Comparison of ENCODE assay signal across 9 mouse cellular contexts in genomic region chr8:120632969-120633664, GRCm38 (mm10). TPM values are rescaled to one million over a fixed set of nuclear protein-coding genes. Genes with fewer than 3 reads are reported as not detected.
A peak's percentile ranks its signal among the peaks of the same experiment; 100 is the strongest.
DNase-seq lines count a peak whose midpoint lies in the region; ATAC-seq and TF ChIP-seq lines count a peak whose summit lies in the region.
"Had no signal": no experiment of that assay in that cellular context is flagged by ENCODE, and none has a peak within 500 bp of the region (broad histone marks: within the 10 kb centered on the region; RNA-seq: fewer than 3 reads in every experiment).

No protein-coding gene starts in this region.

- H3K36me3 ChIP-seq in heart, embryonic 11.5 days (ENCODE audit: control insufficient read depth, insufficient read depth, low read length): no peaks in the 10 kb centered on the region
- H3K36me3 ChIP-seq in E14TG2a.4 (ENCODE audit: insufficient read depth, low read length): peaks cover 15% of the 10 kb centered on the region; the same call in 1 of the 2 replicates
- H3K36me3 ChIP-seq in hindbrain, embryonic 10.5 days: no peaks in the 10 kb centered on the region
- H3K36me3 ChIP-seq in liver, postnatal 0 days (replicated peaks; ENCODE audit: insufficient read depth, low read length): no peaks in the 10 kb centered on the region

- H3K27me3 ChIP-seq in heart, embryonic 11.5 days (ENCODE audit: control insufficient read depth, insufficient read depth, low read length): peaks cover 15% of the 10 kb centered on the region
- peaks cover 20% of the 10 kb centered on the region for H3K27me3 ChIP-seq in E14TG2a.4 (ENCODE audit: insufficient read depth, low read length)
- peaks cover 73% of the 10 kb centered on the region for H3K27me3 ChIP-seq in hindbrain, embryonic 10.5 days (ENCODE audit: insufficient read depth, poor library complexity, severe bottlenecking)
- H3K27me3 ChIP-seq in liver, postnatal 0 days (ENCODE audit: insufficient read depth, low read length): peaks cover 15% of the 10 kb centered on the region

- TF ChIP-seq EP300 in liver, postnatal 0 days (IDR thresholded peaks at IDR 0.05; ENCODE audit: low read depth): no peak

- peak overlapping the region; percentile 65; the same call in 1 of the 2 replicates for H3K9ac ChIP-seq in heart, embryonic 11.5 days (ENCODE audit: low read depth, low read length)
- no peak overlapping the region for H3K9ac ChIP-seq in liver, postnatal 0 days (replicated peaks)

- intact Hi-C loops in heart, postnatal 25 days (cut with DNase I): no loop called here

- peaks cover 15% of the 10 kb centered on the region for H3K4me1 ChIP-seq in heart, embryonic 11.5 days (ENCODE audit: control insufficient read depth, insufficient read depth, low read length)
- peaks cover 68% of the 10 kb centered on the region for H3K4me1 ChIP-seq in E14TG2a.4 (replicated peaks; ENCODE audit: low read depth, low read length)
- peaks cover 42% of the 10 kb centered on the region for H3K4me1 ChIP-seq in hindbrain, embryonic 10.5 days (replicated peaks)
- H3K4me1 ChIP-seq in liver, postnatal 0 days (ENCODE audit: insufficient read depth): peaks cover 12% of the 10 kb centered on the region

- H3K4me2 ChIP-seq in heart, embryonic 11.5 days: peak overlapping the region; percentile 95
- peak overlapping the region; percentile 96 for H3K4me2 ChIP-seq in liver, postnatal 0 days (ENCODE audit: low read depth, low read length)

- H3K9me3 ChIP-seq in heart, embryonic 11.5 days (replicated peaks; ENCODE audit: control insufficient read depth, low read length): 0 out of 2 replicates have a peak, but pooled peaks cover 2% of the 10 kb centered on the region
- no peaks in the 10 kb centered on the region for H3K9me3 ChIP-seq in E14TG2a.4 (ENCODE audit: low read length)
- H3K9me3 ChIP-seq in hindbrain, embryonic 10.5 days: peaks cover 3% of the 10 kb centered on the region; the same call in 1 of the 2 replicates
- H3K9me3 ChIP-seq in liver, postnatal 0 days (ENCODE audit: low read length): no peaks in the 10 kb centered on the region

- 29% methylated on average over 17 of the region's 17 CpGs for WGBS in heart, embryonic 11.5 days (ENCODE audit: insufficient replicate concordance)
- 29% methylated on average over 17 of the region's 17 CpGs for WGBS in hindbrain, embryonic 10.5 days
- WGBS in liver, postnatal 0 days (ENCODE audit: insufficient replicate concordance): 54% methylated on average over 17 of the region's 17 CpGs

- no peak overlapping the region for H3K27ac ChIP-seq in heart, embryonic 11.5 days (ENCODE audit: low read depth, low read length)
- no peak overlapping the region for H3K27ac ChIP-seq in hindbrain, embryonic 10.5 days
- no peak overlapping the region for H3K27ac ChIP-seq in liver, postnatal 0 days (ENCODE audit: low read depth)

- no peak for TF ChIP-seq CTCF in E14TG2a.4 (conservative IDR thresholded peaks at IDR 0.05; ENCODE audit: low read length)
- no peak for TF ChIP-seq CTCF in liver, postnatal 0 days (IDR thresholded peaks at IDR 0.05; ENCODE audit: low read depth)

- ATAC-seq in heart, embryonic 11.5 days (replicated peaks; ENCODE audit: insufficient number of reproducible peaks, low FRiP score, low TSS enrichment): no peak
- no peak for ATAC-seq in liver, postnatal 0 days

- no peak for DNase-seq in heart, postnatal 25 days (ENCODE audit: low spot score)
- no peak for DNase-seq in hindbrain, embryonic 10.5 days (ENCODE audit: low spot score)
- DNase-seq in liver, postnatal 0 days: no peak
- DNase-seq in MN1 (ENCODE audit: low spot score): no peak
- DNase-seq in right cerebral cortex, adult 18-20 months: no peak
- no peak for DNase-seq in layer of hippocampus, postnatal 25 days (ENCODE audit: extremely low spot score in 1 of 2, low spot score in 1 of 2)

- H3K4me3 ChIP-seq in heart, embryonic 11.5 days (ENCODE audit: low read depth, low read length): peak overlapping the region; percentile 67
- peak overlapping the region; percentile 82 for H3K4me3 ChIP-seq in E14TG2a.4 (replicated peaks; ENCODE audit: low read length)
- peak overlapping the region; percentile 67 for H3K4me3 ChIP-seq in hindbrain, embryonic 10.5 days
- 0 out of 2 replicates have a peak overlapping the region, but pooled peaks have one; percentile 55 for H3K4me3 ChIP-seq in liver, postnatal 0 days (ENCODE audit: low read depth, low read length)

RNA-seq across cellular contexts. Expression of gene 1190005I06Rik, which starts 14.3 kb away (rescaled TPM):
- 3.5 and 4.6 TPM in 2 replicates for polyA plus RNA-seq in heart, embryonic 11.5 days (2014; fragmentation: Nextera tagmentation; extraction: Ambion mirVana)
- total RNA-seq in heart, postnatal 25 days (2021): 1 to 10 TPM; 2.3 to 3.4 TPM
- 2.8 and 4.7 TPM in 2 replicates for polyA plus RNA-seq in hindbrain, embryonic 10.5 days (2016; fragmentation: Nextera tagmentation; extraction: Ambion mirVana)
- polyA plus RNA-seq in liver, postnatal 0 days (2015; fragmentation: Nextera tagmentation; extraction: Ambion mirVana): 4.8 and 5.0 TPM in 2 replicates
- 10 to 100 TPM; 15.2 to 15.9 TPM for total RNA-seq in layer of hippocampus, postnatal 25 days (2021)
- total RNA-seq: neutrophil, adult 5-6 weeks had no signal

RNA-seq across cellular contexts. Expression of gene Gm27021, which starts 34.8 kb away (rescaled TPM):
- polyA plus RNA-seq in heart, embryonic 11.5 days (2014; fragmentation: Nextera tagmentation; extraction: Ambion mirVana): 1.9 and 2.0 TPM in 2 replicates
- not detected for total RNA-seq in heart, postnatal 25 days (2021)
- polyA plus RNA-seq in hindbrain, embryonic 10.5 days (2016; fragmentation: Nextera tagmentation; extraction: Ambion mirVana): 3.2 and 4.0 TPM in 2 replicates
- 0.58 and 1.4 TPM in 2 replicates for polyA plus RNA-seq in liver, postnatal 0 days (2015; fragmentation: Nextera tagmentation; extraction: Ambion mirVana)
- not detected for total RNA-seq in layer of hippocampus, postnatal 25 days (2021)
- total RNA-seq: neutrophil, adult 5-6 weeks had no signal

RNA-seq across cellular contexts. Expression of gene Cox4i1, which starts 34.9 kb away (rescaled TPM):
- 1,603 and 1,668 TPM in 2 replicates for polyA plus RNA-seq in heart, embryonic 11.5 days (2014; fragmentation: Nextera tagmentation; extraction: Ambion mirVana)
- total RNA-seq in heart, postnatal 25 days (2021): 1,000 to 10,000 TPM; 4,549 to 4,664 TPM
- polyA plus RNA-seq in hindbrain, embryonic 10.5 days (2016; fragmentation: Nextera tagmentation; extraction: Ambion mirVana): 921 and 1,059 TPM in 2 replicates
- 1,191 and 1,240 TPM in 2 replicates for polyA plus RNA-seq in liver, postnatal 0 days (2015; fragmentation: Nextera tagmentation; extraction: Ambion mirVana)
- 1,000 to 10,000 TPM; 1,090 to 1,232 TPM for total RNA-seq in layer of hippocampus, postnatal 25 days (2021)

RNA-seq across cellular contexts. Expression of gene Emc8, which starts 35.3 kb away (rescaled TPM):
- 202 and 221 TPM in 2 replicates for polyA plus RNA-seq in heart, embryonic 11.5 days (2014; fragmentation: Nextera tagmentation; extraction: Ambion mirVana)
- 10 to 100 TPM; 45.6 to 46.9 TPM for total RNA-seq in heart, postnatal 25 days (2021)
- polyA plus RNA-seq in hindbrain, embryonic 10.5 days (2016; fragmentation: Nextera tagmentation; extraction: Ambion mirVana): 312 and 362 TPM in 2 replicates
- polyA plus RNA-seq in liver, postnatal 0 days (2015; fragmentation: Nextera tagmentation; extraction: Ambion mirVana): 81.1 and 83.9 TPM in 2 replicates
- total RNA-seq in layer of hippocampus, postnatal 25 days (2021): 10 to 100 TPM; 73.4 to 89.1 TPM

RNA-seq across cellular contexts. Expression of gene Gins2, which starts 44.0 kb away (rescaled TPM):
- polyA plus RNA-seq in heart, embryonic 11.5 days (2014; fragmentation: Nextera tagmentation; extraction: Ambion mirVana): 81.8 and 82.7 TPM in 2 replicates
- total RNA-seq in heart, postnatal 25 days (2021): 1 to 10 TPM; 1.2 to 1.5 TPM
- 138 and 165 TPM in 2 replicates for polyA plus RNA-seq in hindbrain, embryonic 10.5 days (2016; fragmentation: Nextera tagmentation; extraction: Ambion mirVana)
- 18.6 and 20.3 TPM in 2 replicates for polyA plus RNA-seq in liver, postnatal 0 days (2015; fragmentation: Nextera tagmentation; extraction: Ambion mirVana)
- 1 to 10 TPM; 2.9 to 4.6 TPM for total RNA-seq in layer of hippocampus, postnatal 25 days (2021)
